Mouse (Mus musculus) limb, embryonic 12.5 days (tissue): Measurements from ENCODE around the gene Crebbp. TPM values are rescaled to one million over a fixed set of nuclear protein-coding genes. Genes with fewer than 3 reads are reported as not detected.

Experiments
- microRNA-seq: library from miRNA; unstranded; fragments of <30 nt; microRNA quantifications from one replicate; pipeline ENCODE4, GENCODE M21; 2017
- polyA plus RNA-seq: library from polyadenylated mRNA; unstranded; fragments of >200 nt; fragmentation: Nextera tagmentation; extraction: Ambion mirVana; gene quantifications from 2 replicates; pipeline ENCODE4 v1.2.1, GENCODE M21; 2016

The Crebbp gene
- polyA plus RNA-seq, 1 experiment from 2014 or later, result 44.1 TPM

Small RNA genes lying within 50 kb of the gene (microRNA-seq; reads per million reads assigned to microRNA genes)
- not detected for gene Gm23413

Other genes with a start within 250 kb of the Crebbp start
- 0.83 and 1.5 TPM in 2 replicates for gene Nlrc3, start 237.4 kb downstream of the Crebbp start, polyA plus RNA-seq
- gene Slx4, start 210.2 kb downstream of the Crebbp start, polyA plus RNA-seq, result 23.1 and 27.9 TPM in 2 replicates
- gene Dnase1, start 177.1 kb downstream of the Crebbp start, polyA plus RNA-seq, result 6.5 and 8.2 TPM in 2 replicates
- gene Trap1, start 136.2 kb downstream of the Crebbp start, polyA plus RNA-seq, result 85.6 and 86.5 TPM in 2 replicates
- 1.6 and 1.7 TPM in 2 replicates for gene Adcy9, start 206.5 kb upstream of the Crebbp start, polyA plus RNA-seq